Mouse (Mus musculus) midbrain, embryonic 16.5 days (tissue): ENCODE data around the gene Mdn1. TPM values are rescaled to one million over a fixed set of nuclear protein-coding genes. Genes with fewer than 3 reads are reported as not detected.

Source experiments
- ATAC-seq: fragments of 200-750 bp; cut with Nextera tagmentation; 2 replicates; pipeline ENCODE4 v1.8.0; 2017; ENCODE audit warnings: moderate TSS enrichment
- H3K27ac ChIP-seq: fragments of 300-500 bp; sonication (generic); 2 replicates; pipeline ENCODE4 v1.5.1; 2014; ENCODE audit warnings: mild to moderate bottlenecking, low read length, mixed read lengths
- H3K27me3 ChIP-seq: fragments of 300-500 bp; sonication (generic); 2 replicates; pipeline ENCODE4 v1.6.1; 2014; ENCODE audit warnings: low read depth, low read length, mixed read lengths; ENCODE audit not compliant: control insufficient read depth, insufficient read depth
- H3K36me3 ChIP-seq: fragments of 300-500 bp; sonication (generic); 2 replicates; pipeline ENCODE4 v1.6.1; 2014; ENCODE audit warnings: mild to moderate bottlenecking, low read length, moderate library complexity, mixed read lengths; ENCODE audit not compliant: control insufficient read depth, insufficient read depth
- H3K4me1 ChIP-seq: fragments of 300-500 bp; sonication (generic); 2 replicates; pipeline ENCODE4 v1.6.1; 2014; ENCODE audit warnings: mild to moderate bottlenecking, low read length, mixed read lengths; ENCODE audit not compliant: control insufficient read depth, insufficient read depth
- H3K4me2 ChIP-seq: fragments of 300-500 bp; sonication (generic); 2 replicates; pipeline ENCODE4 v1.6.1; 2014; ENCODE audit warnings: mild to moderate bottlenecking, low read length, mixed read lengths
- H3K4me3 ChIP-seq: fragments of 300-500 bp; sonication (generic); 2 replicates; pipeline ENCODE4 v1.5.1; 2014; ENCODE audit warnings: low read depth, mild to moderate bottlenecking, low read length, moderate library complexity, mixed read lengths
- H3K9ac ChIP-seq: fragments of 300-500 bp; sonication (generic); 2 replicates; pipeline ENCODE4 v1.6.1; 2014; ENCODE audit warnings: low read depth, low read length, mixed read lengths
- H3K9me3 ChIP-seq: fragments of 300-500 bp; sonication (generic); replicated peaks from 2 replicates; pipeline ENCODE4 v1.6.1; 2014; ENCODE audit warnings: mild to moderate bottlenecking, low read length, mixed read lengths; ENCODE audit not compliant: control insufficient read depth, poor library complexity, severe bottlenecking
- WGBS: fragments of 180-500 bp; shearing (Covaris S2); extraction: QIAGEN DNeasy Blood & Tissue Kit; methylation state at CpG from one replicate; pipeline ENCODE4 v1.1.7; 2014; 5-methylcytosine and 5-hydroxymethylcytosine counted together
- polyA plus RNA-seq: library from polyadenylated mRNA; unstranded; fragments of >200 nt; fragmentation: Nextera tagmentation; extraction: Ambion mirVana; gene quantifications from 2 replicates; pipeline ENCODE4 v1.2.1, GENCODE M21; 2015

The Mdn1 gene
- polyA plus RNA-seq, 1 experiment from 2014 or later = 14.4 TPM

DNA sequence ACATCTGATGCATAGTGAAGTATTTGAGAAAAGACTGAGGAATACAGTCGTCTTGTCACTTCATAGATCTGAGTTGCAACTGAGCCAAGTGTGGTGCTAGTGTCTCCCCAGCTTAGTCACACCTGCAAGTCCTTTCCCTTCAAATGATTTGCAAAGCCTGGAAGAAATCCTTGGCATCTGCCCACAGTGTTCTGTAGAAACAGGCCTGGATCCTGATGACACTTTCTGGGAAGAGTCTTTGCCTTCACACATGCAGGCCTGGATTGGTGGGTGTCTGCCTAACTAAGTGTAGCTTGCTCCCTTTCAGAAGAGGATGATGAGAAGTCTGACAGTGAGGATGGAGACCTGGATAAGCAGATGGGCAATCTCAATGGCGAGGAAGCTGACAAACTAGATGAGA lies 100.5 kb downstream of the Mdn1 start:
- H3K9me3 ChIP-seq = no peaks in the 10 kb centered on the region
- no peak overlapping the region for H3K4me3 ChIP-seq
- H3K9ac ChIP-seq = no peak overlapping the region
- 80% methylated on average over 2 of the region's 2 CpGs for WGBS
- ATAC-seq = no peak
- H3K27ac ChIP-seq = no peak overlapping the region
- peaks cover 38% of the 10 kb centered on the region for H3K36me3 ChIP-seq
- no peak overlapping the region for H3K4me2 ChIP-seq
- no peaks in the 10 kb centered on the region for H3K4me1 ChIP-seq
- no peaks in the 10 kb centered on the region for H3K27me3 ChIP-seq

DNA sequence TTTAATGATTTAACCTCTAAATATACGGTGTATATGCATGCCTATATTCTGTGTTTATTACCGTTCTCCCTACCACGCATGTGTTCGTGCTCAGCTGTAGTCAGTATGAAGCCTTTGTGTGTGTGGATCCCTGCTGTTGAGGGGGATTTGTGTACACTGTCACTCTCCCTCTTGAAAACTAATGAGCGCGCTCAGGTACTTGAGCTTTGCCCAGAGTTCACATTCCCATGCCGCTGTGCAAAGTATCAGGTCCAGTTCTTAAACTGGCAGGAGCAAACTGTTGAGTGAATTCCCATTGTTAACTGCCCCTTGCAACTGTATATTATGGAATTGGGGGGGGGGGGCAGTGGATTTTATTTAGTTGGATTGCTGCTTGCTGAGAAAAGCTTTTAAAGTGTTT lies 110.6 kb downstream of the Mdn1 start:
- no peak for ATAC-seq
- H3K9ac ChIP-seq = no peak overlapping the region
- no peaks in the 10 kb centered on the region for H3K27me3 ChIP-seq
- H3K4me2 ChIP-seq = no peak overlapping the region
- peaks cover 35% of the 10 kb centered on the region for H3K36me3 ChIP-seq
- WGBS = 68% methylated on average over 7 of the region's 7 CpGs
- no peak overlapping the region for H3K4me3 ChIP-seq
- H3K9me3 ChIP-seq = no peaks in the 10 kb centered on the region
- no peaks in the 10 kb centered on the region for H3K4me1 ChIP-seq
- no peak overlapping the region for H3K27ac ChIP-seq

DNA sequence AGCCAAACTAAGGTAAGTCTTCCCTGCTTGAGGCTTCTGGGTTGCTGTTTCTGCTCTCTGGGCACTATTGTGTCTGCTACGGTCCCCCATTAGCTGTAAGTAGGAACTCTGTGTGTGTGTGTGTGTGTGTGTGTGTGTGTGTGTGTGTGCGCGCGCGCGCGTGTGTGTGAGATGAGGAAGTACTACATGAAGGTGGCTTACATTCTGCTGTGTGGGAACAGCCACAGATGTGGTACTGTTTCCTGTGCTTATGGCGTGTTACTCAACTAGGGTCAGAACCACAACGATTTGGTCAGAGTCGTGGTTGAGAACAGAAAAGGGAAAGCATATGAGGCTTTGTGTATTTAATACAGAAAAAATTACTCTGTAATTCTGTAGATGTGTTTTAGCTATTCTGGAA lies 111.1 kb downstream of the Mdn1 start:
- no peak for ATAC-seq
- Histone ChIP-seq H3K36me3 (peaks cover 29% of the 10 kb centered on the region), H3K9ac (no peak overlapping the region), H3K4me2 (no peak overlapping the region), H3K9me3 (no peaks in the 10 kb centered on the region), H3K27ac (no peak overlapping the region), H3K4me3 (no peak overlapping the region), H3K4me1 (no peaks in the 10 kb centered on the region), H3K27me3 (no peaks in the 10 kb centered on the region)
- 95% methylated on average over 10 of the region's 10 CpGs for WGBS

DNA sequence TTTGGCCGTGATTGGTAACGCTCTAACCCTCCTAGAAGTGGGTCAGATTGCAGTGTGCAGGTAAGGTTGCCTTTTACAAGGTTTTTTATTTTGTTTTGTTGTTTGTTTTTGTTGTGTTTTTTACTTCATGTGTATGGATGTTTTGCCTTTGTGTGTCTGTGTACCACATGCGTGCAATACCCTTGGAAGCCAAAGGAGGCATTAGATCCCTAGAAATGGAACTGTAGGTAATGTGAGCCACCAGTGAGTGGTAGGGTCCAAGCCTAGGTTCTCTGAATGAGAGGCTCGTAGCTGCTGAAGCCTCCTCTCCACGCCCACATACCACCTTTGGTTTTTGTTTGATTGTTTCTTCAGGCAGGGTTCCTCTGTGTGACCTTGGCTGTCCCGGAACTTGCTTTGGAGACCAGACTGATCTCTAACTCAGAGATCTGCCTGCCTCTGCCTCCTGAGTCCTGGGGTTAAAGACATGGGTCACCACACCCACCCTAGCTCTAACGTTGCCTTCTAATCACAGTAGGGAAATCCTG lies 113.4 kb downstream of the Mdn1 start:
- H3K4me2 ChIP-seq = no peak overlapping the region
- H3K9ac ChIP-seq = no peak overlapping the region
- H3K4me1 ChIP-seq = no peaks in the 10 kb centered on the region
- 97% methylated on average over 7 of the region's 7 CpGs for WGBS
- H3K9me3 ChIP-seq = no peaks in the 10 kb centered on the region
- H3K4me3 ChIP-seq = no peak overlapping the region
- no peak overlapping the region for H3K27ac ChIP-seq
- no peak for ATAC-seq
- H3K36me3 ChIP-seq = peaks cover 41% of the 10 kb centered on the region
- no peaks in the 10 kb centered on the region for H3K27me3 ChIP-seq

DNA sequence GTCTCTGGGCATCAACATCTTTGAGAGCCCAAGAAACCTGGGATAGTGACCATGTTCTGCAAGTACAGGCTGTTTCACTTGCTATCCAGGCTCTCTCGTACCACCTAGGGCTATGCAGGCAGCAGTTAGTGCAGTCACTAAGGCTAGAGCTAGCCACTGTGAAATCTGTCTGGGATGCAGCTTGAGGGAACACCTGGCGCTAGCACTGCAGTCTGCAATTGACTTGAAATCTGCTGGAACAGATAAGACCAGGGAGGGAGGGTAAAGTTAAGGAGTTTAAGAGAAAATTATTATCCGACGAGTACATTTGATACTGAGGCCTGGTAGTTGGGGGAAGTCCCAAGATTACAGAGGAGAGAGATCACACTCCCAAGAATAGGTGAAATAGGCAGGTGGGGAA lies 123.1 kb downstream of the Mdn1 start:
- H3K4me3 ChIP-seq = no peak overlapping the region
- H3K4me1 ChIP-seq = no peaks in the 10 kb centered on the region
- no peak overlapping the region for H3K27ac ChIP-seq
- no peaks in the 10 kb centered on the region for H3K27me3 ChIP-seq
- H3K9me3 ChIP-seq = no peaks in the 10 kb centered on the region
- H3K9ac ChIP-seq = no peak overlapping the region
- 93% methylated on average over 4 of the region's 4 CpGs for WGBS
- no peak for ATAC-seq
- no peak overlapping the region for H3K4me2 ChIP-seq
- peaks cover 6% of the 10 kb centered on the region for H3K36me3 ChIP-seq

DNA sequence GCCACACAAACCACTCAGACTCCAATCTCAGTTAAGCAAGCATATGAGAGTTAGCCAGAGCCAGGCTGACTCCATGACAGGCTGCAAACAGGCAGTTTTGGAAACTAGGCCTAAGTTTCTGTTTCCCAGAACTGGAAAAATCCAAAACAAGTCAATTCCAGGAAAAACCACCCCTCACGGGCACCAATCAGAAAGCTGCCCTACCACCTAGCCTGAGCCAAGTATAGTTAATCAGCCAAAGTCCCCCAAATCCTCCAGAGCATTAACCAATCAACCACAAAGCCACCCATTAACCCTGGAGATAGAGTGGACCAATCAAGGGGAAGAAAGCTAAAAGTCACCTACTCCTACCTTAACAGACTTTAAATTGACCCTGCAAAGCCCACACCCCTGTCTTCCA lies 130.2 kb downstream of the Mdn1 start:
- Histone ChIP-seq H3K4me2 (no peak overlapping the region), H3K36me3 (no peaks in the 10 kb centered on the region), H3K27ac (no peak overlapping the region)

DNA sequence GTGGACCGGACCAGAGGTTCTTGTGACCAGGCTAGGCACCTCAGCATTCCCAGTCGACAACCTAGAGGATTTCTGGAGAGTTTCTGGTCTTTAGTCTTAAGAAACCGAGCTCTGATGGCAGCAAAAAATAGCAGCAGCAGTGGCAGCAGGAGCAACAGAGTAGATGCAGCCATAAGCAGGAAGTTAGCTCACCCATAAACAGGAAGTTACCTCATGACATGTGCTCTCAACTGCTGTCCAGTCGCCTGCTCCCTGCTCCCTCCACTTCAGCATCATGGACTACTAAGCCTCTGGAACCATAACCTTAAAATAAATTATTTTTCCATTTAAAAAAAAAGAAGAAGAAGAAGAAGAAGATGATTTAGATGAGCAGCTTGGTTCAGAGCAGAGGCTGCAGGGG lies 132.1 kb downstream of the Mdn1 start:
- WGBS = 83% methylated on average over 4 of the region's 4 CpGs
- no peaks in the 10 kb centered on the region for H3K4me1 ChIP-seq

More for the DNA sequence above, 130.2 kb downstream of the Mdn1 start:
- H3K4me1 ChIP-seq = no peaks in the 10 kb centered on the region
- 90% methylated on average over 1 of the region's 1 CpGs for WGBS
- H3K4me3 ChIP-seq = no peak overlapping the region
- ATAC-seq = no peak
- no peaks in the 10 kb centered on the region for H3K9me3 ChIP-seq
- no peak overlapping the region for H3K9ac ChIP-seq
- no peaks in the 10 kb centered on the region for H3K27me3 ChIP-seq

DNA sequence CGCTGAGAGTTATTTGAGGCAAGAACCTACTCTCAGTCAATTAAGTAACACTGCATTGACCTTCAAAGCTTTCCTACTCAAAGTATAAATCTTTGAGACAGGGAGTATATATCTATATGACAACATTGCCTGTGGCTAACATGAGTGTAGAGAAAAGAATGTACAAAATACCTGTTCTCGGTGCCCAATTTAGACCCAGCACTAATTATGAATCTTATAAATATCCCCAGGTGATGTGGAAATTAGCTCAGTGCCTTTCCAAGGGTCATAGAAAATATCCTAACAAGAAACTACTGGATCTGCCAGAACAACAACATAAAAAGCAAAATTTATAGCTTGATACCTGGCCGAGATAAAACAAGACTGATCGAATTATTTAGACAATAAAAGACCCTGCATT lies 142.1 kb downstream of the Mdn1 start:
- no peak for ATAC-seq
- 99% methylated on average over 4 of the region's 4 CpGs for WGBS
- H3K4me1 ChIP-seq = peaks cover 10% of the 10 kb centered on the region

More for the DNA sequence above, 132.1 kb downstream of the Mdn1 start:
- no peaks in the 10 kb centered on the region for H3K36me3 ChIP-seq
- no peak overlapping the region for H3K4me2 ChIP-seq
- H3K27me3 ChIP-seq = no peaks in the 10 kb centered on the region
- H3K9ac ChIP-seq = no peak overlapping the region
- no peak overlapping the region for H3K27ac ChIP-seq
- no peak overlapping the region for H3K4me3 ChIP-seq
- no peaks in the 10 kb centered on the region for H3K9me3 ChIP-seq
- no peak for ATAC-seq

DNA sequence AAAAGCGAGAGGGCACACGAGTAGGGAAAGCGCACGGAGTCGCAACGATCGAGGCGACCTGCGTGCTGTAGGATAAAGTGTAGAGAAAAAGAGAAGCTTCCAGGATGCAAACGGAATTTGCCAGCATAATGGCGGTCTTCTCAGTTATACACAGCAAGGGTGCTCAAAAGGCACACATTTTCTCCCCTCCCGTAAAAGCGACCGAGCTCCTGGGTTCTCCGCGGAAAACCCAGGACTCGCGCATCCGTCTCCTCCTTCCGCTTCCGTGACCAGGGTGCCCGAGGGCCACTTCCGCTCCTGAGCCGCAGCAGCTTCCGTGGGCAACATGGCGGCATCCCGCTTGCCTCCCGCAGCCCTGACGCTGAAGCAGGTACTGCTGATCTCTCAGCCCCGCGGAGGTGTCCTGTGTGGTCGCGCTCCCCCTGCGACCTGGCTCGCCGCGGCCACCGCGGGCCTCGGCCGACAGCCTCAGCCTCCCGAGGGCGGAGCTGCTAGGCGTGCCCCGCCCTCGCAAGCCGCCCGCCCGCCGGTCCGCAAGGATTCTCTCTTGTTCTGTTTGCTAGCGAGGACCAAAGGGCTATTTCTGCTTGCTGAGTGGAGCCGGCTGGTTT lies 143.2 kb downstream of the Mdn1 start, which contains the start of gene Lyrm2:
Gene Lyrm2, plus strand, starts transcription at position 288 of the 611 bp plus-strand sequence.
- Histone ChIP-seq H3K9ac (peak within 1 kb of the TSS; percentile 84), H3K4me2 (peak within 1 kb of the TSS; percentile 77), H3K4me1 (peaks cover 10% of the 10 kb centered on the region), H3K27ac (peak within 1 kb of the TSS; percentile 93), H3K9me3 (no peaks in the 10 kb centered on the region), H3K36me3 (no peaks in the 10 kb centered on the region), H3K4me3 (peak within 1 kb of the TSS; percentile 65), H3K27me3 (no peaks in the 10 kb centered on the region)
- peak; percentile 95 for ATAC-seq
- WGBS = under 1% methylated on average over 52 of the region's 53 CpGs

More for the DNA sequence above, 142.1 kb downstream of the Mdn1 start:
- Histone ChIP-seq H3K4me2 (no peak overlapping the region), H3K27me3 (no peaks in the 10 kb centered on the region), H3K36me3 (no peaks in the 10 kb centered on the region), H3K9me3 (no peaks in the 10 kb centered on the region), H3K9ac (no peak overlapping the region), H3K27ac (no peak overlapping the region), H3K4me3 (no peak overlapping the region)
